Comparison of ENCODE assay signal across 23 mouse cellular contexts in genomic region chr3:57935042-57935610, GRCm38 (mm10).
"Had no signal": no experiment of that assay in that cellular context is flagged by ENCODE, and none has a peak within 500 bp of the region (broad histone marks: within the 10 kb centered on the region; RNA-seq: fewer than 3 reads in every experiment).

No protein-coding gene starts in this region.

- H3K9me3 ChIP-seq: limb, embryonic 10.5 days; limb, embryonic 13.5 days; liver, embryonic 12.5 days; liver, embryonic 15.5 days; lung, embryonic 15.5 days; midbrain, embryonic 10.5 days; midbrain, embryonic 13.5 days; stomach, embryonic 15.5 days had no signal

- H3K27me3 ChIP-seq: limb, embryonic 13.5 days; liver, embryonic 12.5 days; liver, embryonic 15.5 days; lung, embryonic 15.5 days; megakaryocyte, embryonic 14.5 days; midbrain, embryonic 13.5 days; stomach, embryonic 15.5 days had no signal

- H3K4me3 ChIP-seq: limb, embryonic 10.5 days; limb, embryonic 13.5 days; liver, embryonic 12.5 days; liver, embryonic 15.5 days; lung, embryonic 15.5 days; megakaryocyte, embryonic 14.5 days; midbrain, embryonic 10.5 days; midbrain, embryonic 13.5 days; myocyte; stomach, embryonic 15.5 days had no signal

- ATAC-seq: liver, embryonic 12.5 days; midbrain, embryonic 13.5 days; midbrain, embryonic 16.5 days had no signal

- H3K4me2 ChIP-seq: limb, embryonic 13.5 days; liver, embryonic 12.5 days; liver, embryonic 15.5 days; lung, embryonic 15.5 days; midbrain, embryonic 13.5 days; stomach, embryonic 15.5 days had no signal

- DNase-seq: kidney, adult 18-20 months; kidney, adult 9 months; kidney, postnatal 14 days; kidney, postnatal 4 days; liver; lung, adult 18-20 months; lung, postnatal 10 days; lung, postnatal 36 days; right cerebral cortex, postnatal 25 days; spleen, adult 18-20 months; thymus, adult 18-20 months; thymus, postnatal 36 days had no signal

- H3K36me3 ChIP-seq: limb, embryonic 10.5 days; limb, embryonic 13.5 days; liver, embryonic 12.5 days; liver, embryonic 15.5 days; lung, embryonic 15.5 days; midbrain, embryonic 10.5 days; midbrain, embryonic 13.5 days; stomach, embryonic 15.5 days had no signal

- H3K27ac ChIP-seq: limb, embryonic 10.5 days; limb, embryonic 13.5 days; liver, embryonic 12.5 days; liver, embryonic 15.5 days; lung, embryonic 15.5 days; midbrain, embryonic 10.5 days; midbrain, embryonic 13.5 days; stomach, embryonic 15.5 days had no signal

- H3K4me1 ChIP-seq: limb, embryonic 10.5 days; limb, embryonic 13.5 days; liver, embryonic 12.5 days; liver, embryonic 15.5 days; lung, embryonic 15.5 days; megakaryocyte, embryonic 14.5 days; midbrain, embryonic 13.5 days; stomach, embryonic 15.5 days had no signal

- H3K9ac ChIP-seq: limb, embryonic 13.5 days; liver, embryonic 12.5 days; liver, embryonic 15.5 days; lung, embryonic 15.5 days; midbrain, embryonic 13.5 days; stomach, embryonic 15.5 days had no signal
